Mouse (Mus musculus) CD8-positive naive resting alpha-beta T cell, adult 2 months (primary cell): ENCODE measurements around the gene Maged1.
"Not testable (repeated sequence)": the region's sequence is repeated elsewhere in the genome, so short reads cannot be mapped to it uniquely, and the experiment has no call there.

Source experiments
- DNase-seq, 2 experiments: peaks; one replicate each; pipeline ENCODE4 v3.0.0; 2022; ENCODE audit warnings: low read depth in 2 of 2, low spot score in 2 of 2

Gene Maged1

DNA sequence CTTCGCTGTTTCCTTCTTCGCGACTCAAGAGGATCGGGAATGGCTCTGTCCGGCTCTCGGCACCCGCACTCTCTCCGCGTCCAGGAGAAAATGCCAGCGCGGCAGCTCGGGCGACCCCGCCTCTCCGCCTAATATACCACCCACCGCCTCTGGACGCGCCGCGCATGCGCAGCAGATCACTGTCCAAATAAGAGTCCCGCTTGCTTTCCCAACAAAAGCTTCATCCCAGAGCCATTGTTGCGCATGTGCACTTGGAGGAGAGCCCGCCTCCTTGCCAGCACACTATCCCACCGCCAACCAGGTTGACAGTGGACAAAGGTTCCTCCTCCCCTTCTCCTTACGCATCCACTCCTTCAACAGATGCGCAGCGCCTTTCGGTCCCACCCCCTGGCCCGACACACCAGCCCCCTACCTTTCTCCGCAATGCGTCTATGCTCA is at the start of gene Maged1:
TSS of gene Maged1 (minus strand) at position 226 of the 438 bp plus-strand sequence.
- peak; percentile 8 to 13 for DNase-seq

DNA sequence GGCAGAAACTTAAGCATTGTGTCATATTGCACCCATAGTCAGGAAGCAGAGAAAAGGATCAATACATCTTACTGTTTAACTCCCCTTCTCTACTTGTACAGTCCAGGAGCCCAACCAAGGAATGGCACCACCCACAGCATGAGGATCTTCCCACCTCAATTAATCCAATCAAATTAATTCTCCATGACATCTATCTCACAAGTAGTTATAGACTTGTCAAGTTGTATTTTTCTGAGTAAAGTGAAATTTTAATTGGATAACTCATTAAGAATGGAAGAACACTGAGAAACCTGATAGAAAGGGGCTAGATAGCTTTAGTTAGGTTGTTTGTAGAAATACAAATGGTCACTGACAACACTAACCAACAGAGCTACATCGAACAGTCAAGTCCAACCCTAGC is 38.3 kb upstream of the Maged1 start:
- no peak for DNase-seq

DNA sequence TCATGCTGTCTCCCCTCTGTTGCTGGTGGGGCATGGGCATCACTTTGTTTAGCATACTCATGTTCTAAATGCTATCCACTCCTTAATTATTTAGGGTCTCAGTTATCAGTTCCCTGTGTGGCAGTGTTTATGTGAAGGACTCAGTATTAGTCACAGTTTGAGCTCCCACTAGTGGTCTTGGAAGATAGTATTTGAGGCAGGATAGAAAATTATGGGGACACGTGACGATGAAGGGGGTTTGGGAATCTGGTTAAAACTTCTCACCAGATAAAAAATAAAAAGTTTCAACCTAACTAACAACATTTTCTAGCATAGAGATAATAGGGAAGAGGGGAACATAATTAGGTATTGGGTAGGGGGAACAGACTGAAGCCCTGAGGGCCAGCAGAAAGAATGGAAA is 22.8 kb upstream of the Maged1 start:
- DNase-seq, result no peak

DNA sequence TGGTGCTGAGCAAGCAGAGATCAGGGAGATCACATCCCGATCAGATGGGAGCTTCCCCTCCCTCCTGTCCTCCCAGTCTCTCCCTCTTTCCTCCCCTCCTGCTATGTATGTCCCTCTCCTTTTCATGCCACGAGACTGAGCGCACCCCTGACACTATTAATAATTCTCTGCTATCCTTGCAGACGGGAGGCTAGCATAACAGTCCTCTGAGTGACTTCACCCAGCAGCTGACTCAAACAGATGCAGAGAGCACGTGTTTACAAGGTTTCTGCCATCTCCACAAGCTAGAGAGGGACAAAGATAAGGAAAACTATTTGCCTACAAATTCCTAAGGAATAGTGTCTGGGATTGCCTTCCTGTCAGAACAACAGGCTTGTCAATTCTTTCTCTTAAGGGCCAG is 20.4 kb upstream of the Maged1 start:
- DNase-seq, result no peak

DNA sequence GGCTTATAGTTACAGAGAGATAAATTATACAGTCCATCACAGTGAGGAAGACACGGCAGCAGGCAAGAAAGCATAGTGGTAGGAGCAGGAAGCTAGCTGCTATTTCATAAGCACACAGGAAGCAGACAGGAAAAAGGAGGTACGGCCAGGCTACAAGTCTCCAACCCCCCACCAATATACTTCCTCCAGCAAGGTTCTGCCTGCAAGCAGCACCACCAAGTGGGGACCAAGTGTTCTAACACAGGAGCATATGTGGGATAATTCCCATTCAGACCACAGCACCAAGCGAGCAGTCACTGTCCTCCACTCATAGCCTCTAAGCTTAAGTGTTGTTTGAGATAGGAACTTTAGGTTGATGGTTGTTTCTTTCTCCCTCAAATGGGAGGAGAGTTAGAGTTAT is 6.3 kb upstream of the Maged1 start:
- no peak for DNase-seq

DNA sequence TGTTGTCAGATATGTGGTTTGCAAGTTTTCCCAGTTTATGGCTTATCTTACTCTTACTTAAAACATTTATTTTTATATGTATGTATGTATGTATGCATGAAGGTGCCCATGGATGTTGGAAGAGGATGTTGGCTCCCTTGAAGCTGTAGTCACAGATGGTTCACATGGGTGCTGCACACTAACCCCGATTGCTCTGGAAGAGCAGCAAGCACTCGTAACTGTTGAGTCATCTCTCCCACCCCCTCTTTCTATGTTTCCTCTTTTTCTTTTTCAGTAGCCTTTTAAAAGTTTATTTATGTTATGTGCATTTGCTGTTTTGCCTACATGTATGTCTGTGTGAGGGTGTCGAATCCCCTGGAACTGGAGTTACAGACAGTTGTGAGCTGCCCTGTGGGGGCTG is 4.0 kb upstream of the Maged1 start:
- DNase-seq, result no peak

DNA sequence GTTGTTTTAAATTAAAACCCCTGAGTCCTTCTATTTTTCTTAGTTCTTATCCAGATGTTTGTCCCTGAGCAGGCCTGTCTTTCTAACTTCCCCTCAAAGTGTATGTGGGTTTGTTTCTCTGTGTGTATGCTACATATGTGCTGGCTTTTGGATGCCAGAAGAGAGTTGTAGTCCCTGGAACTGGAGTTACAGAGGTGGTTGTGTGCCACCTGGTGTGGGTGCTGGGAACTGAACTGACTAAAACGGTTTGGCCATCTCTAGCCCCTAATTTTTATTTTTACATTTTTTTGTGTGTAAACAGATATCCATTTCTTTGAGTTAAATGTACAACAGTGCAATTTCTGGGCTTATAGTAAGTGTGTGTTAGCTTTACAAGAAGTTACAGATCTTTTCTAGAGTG is 3.0 kb upstream of the Maged1 start:
- no peak for DNase-seq

DNA sequence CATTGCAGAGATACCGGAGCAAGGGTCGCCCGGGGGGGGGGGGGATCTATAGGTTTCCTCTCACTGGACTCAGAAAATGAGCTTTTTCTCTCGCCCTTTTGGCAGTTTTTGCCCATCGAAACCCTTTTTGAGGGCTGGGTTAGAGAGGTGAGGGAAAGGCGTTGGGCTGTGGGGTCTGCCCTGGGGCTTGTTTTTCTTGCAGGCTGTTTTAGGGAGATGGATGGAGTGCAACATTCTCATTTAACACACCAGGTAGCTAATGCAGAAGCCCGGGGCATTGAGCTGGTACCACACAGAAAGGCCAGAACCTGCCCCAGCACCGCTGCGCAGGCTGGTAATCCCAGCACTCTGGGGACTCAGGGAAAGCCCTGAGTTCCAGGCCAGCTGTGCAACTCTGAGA is 593 bp upstream of the Maged1 start:
- no peak for DNase-seq

DNA sequence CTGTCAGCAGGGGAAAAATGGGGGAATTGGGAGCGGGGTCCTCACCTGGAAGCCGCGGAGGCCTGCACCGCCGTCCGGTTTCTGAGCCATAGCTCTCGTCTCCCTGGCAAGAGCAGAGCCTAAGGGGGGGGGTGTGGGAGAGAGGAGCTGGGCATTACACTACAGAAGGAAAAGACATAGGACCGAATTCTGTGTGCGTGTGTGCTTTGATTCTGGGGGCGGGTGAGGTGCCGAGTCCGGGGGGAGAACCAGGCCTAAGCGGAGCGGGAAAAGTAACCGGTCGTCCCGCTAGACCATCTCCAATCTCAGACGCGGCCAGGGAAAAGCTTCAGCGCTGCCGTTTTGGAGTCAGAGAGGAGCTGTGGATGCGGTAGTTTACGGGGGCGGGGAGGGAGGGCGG is 737 bp downstream of the Maged1 start:
- DNase-seq, result no peak

DNA sequence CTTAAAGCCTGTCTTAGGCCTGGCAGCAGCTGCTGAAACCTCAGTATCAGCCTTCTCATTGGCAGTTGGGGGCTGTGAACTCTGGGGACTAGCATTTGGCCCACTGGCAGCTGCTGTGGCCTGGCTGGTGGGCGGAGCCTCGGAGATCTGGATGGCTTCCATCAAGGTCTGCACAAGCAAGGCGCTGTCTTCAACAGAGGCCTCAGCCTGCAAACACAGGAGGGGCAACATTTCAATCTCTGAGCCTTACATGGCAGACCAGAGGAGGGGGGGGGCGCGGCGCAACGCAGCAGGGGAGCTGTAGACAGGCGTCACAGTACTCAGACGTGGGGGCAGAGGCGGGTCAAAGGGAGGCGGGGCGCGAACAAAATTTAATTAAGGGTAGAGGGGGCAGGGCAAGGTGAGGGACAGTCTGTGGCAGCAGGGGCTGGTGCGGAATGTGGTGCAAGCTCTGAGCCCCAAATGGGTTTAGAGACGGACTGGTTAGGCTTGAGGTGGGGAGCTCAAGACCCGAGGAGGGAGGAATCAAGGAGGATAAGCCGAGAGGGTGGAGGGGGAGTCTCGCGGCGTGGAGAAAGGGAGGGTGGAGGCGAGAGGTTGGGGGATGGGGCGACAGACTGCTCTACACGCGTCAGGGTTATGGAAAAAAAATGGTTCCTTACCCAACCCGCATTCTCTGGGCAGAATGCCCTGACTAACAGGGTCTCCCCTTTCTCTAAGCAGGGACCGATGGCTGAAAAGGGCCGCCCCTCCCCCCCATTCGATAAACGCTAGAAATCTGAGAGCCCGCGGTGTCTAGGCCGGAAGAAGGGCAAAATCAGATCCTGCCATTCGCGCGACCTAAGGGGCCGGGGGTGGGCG is 1.4 kb downstream of the Maged1 start:
- DNase-seq, result no peak

DNA sequence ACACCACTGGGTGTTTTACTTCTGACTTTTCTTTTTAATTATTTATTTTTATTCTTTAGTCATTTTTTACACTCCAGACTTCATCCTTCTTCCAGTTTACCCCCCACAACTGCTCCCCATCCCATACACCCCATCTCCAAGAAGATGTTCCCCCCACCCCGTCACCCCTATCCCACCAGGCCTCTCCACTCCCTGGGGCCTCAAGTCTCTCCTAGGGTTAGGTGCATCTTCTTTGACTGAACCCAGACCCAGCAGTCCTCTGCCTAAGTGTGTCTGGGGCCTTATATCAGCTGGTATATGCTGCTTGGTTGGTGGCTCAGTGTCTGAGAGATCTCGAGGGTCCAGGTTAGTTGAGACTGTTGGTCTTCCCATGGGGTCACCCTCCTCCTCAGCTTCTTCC is 7.6 kb downstream of the Maged1 start:
- DNase-seq, result no peak

DNA sequence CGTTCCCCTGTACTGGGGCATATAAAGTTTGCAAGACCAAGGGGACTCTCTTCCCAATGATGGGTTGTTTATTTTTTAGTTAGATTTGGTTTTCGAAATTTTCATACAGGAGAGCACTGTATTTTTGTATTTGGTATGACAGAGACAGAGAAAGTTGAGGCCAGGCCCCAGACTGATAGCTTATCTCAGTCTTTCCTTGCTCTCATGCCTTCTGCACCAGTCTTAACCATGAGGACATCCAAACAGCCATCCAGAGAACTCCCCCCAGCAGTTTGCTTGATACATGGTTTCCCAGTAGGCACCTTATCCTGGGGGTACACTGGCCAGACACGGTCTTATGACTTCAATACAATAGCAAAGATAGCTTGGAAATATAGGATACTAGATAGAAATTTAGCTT is 11.6 kb downstream of the Maged1 start:
- no peak for DNase-seq

DNA sequence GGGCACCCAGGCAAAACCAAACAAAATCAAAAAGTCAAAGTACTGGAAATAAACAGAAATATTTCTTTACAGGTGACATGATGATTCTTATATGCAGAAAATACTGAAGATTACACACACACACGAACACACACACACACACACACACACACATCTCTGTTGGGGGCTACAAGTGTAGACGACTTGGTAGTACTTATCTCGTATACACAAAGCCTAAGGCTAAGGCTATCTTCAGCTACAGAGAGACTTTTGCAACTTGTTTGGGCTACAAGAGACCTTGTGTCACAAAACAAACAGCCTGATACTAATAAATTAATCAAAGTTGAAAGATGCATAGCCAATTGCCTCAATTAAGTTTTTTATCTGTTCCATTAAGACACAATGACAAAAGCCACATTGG is 19.8 kb downstream of the Maged1 start:
- no peak for DNase-seq

DNA sequence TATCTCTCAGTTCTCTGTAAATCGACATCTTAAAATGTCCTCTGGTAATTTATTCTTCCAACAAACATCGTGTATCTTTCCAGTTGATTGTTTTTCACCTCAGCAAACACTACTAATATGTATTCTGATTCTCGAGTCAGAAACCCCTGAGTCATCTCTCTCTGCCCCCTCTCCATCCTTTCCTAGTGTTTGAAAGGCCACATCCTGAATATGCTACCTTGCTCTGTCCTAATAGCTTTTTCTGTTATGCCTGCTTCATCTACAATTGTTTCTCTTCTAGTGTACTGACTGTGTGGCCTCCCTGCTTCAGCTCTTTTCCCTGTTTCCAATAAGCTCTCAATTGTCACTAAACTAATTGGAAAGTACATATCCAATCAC is 33.5 kb downstream of the Maged1 start:
- no peak for DNase-seq

DNA sequence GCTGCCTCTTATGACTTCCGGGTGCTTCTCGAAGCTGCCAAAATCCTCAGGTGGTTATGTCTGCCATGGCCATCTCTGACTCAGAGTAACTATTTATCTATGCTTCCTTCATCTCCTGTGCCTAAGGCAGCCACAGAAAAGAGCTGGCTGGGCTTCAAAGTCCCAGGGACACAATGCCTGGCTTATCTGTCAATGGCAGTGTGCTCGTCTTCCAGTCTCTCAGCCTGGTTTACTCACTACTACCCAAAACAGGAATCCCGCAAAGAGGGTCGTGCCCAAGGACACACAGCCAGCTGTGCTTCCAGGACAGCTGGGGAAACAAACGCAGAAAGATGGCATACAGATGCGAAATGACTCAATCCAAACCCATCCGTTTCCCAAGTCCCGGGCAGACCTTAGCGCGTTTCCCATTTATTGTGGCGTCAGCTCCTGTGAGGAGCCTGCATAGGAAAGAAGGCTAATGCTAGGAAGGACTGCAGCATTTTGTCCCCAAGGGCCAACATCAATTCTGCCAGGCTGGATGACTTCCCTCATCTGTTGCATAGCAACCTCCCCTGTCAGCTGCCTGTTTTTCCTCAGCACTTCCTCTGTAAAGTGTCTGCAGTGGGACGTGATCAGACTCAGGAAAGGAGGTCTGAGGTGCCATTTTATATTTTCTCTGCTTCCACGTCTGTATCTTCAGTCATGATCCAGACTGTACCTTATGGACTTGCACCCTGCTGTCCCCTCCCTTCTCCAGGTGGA is 34.1 kb downstream of the Maged1 start:
- DNase-seq, result not testable (repeated sequence)

DNA sequence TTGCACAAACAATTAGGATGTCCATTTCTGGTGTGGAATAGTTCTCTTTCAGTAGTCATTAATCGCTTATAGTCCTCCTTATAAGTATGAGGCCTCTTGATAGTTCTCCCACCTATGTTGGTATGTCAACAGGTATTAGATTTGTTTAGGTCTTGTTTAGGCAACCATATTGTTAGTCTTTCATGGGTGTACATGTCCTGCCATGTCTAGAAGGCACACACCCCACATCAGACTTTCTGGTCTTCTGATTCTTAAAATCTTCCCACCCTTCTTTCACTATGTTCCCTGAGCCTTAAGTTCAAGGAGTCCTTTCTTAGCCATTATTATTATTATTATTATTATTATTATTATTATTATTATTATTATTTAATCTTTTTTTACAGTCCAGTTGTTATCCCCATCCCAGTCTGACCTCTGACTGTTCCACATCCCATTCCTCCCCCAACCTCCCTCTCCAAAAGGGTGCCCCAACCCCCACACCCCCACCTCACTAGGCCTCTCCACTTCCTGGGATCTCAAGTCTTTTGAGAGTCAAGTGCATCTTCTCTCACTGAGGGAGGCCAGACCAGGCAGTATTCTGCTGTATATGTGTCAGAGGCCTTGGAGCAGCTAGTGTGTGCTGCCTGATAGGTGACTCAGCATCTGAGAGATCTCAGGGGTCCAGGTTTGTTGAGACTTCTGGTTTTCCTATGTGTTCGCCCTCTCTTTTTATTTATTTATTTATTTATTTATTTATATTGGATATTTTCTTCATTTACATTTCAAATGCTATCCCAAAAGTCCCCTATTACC is 55.7 kb downstream of the Maged1 start:
- DNase-seq, result no peak
